Mouse (Mus musculus): Measurements from ENCODE around the gene Rilp. TPM values are rescaled to one million over a fixed set of nuclear protein-coding genes. Genes with fewer than 3 reads are reported as not detected.

The Rilp gene
- polyA plus RNA-seq, 1 experiment = 1.6 TPM

- H3K27ac ChIP-seq (ENCODE audit: insufficient read depth, low read length) = peak within 1 kb of the TSS; percentile 83
- no peak for TF ChIP-seq CTCF (IDR thresholded peaks at IDR 0.05; ENCODE audit: extremely low read depth, insufficient read depth, insufficient read length, insufficient replicate concordance)
- TF ChIP-seq POLR2A (IDR thresholded peaks at IDR 0.05; ENCODE audit: low read depth, low read length) = peak; percentile 53; the same call in 1 of the 2 replicates
- WGBS = under 1% methylated on average over 52 of the region's 52 CpGs
- H3K4me1 ChIP-seq (ENCODE audit: control insufficient read depth, insufficient read depth, insufficient read length) = peaks cover 2% of the 10 kb centered on the region; the same call in 1 of the 2 replicates
- H3K27me3 ChIP-seq (ENCODE audit: control insufficient read depth, insufficient read depth, low read length) = no peaks in the 10 kb centered on the region
- DNase-seq (ENCODE audit: low read depth in 1 of 2, low spot score in 2 of 2) = peak; percentile 96
- peak within 1 kb of the TSS; percentile 97 for H3K4me3 ChIP-seq (ENCODE audit: extremely low read depth, insufficient read depth, insufficient read length)
- H3K36me3 ChIP-seq (ENCODE audit: control insufficient read depth, insufficient read depth, low read length) = peaks cover 20% of the 10 kb centered on the region
Measured at GRCm38 (mm10) chr11:75486601-75487285, 23.2 kb upstream of the Rilp start, which contains the start of gene Prpf8. TSS of gene Prpf8 (plus strand) at chr11:75486816.

- Histone ChIP-seq H3K4me1 (ENCODE audit: control insufficient read depth, insufficient read depth, insufficient read length) (peaks cover 2% of the 10 kb centered on the region; the same call in 1 of the 2 replicates), H3K27me3 (ENCODE audit: control insufficient read depth, insufficient read depth, low read length) (no peaks in the 10 kb centered on the region), H3K36me3 (ENCODE audit: control insufficient read depth, insufficient read depth, low read length) (peaks cover 27% of the 10 kb centered on the region), H3K4me3 (ENCODE audit: extremely low read depth, insufficient read depth, insufficient read length) (peak overlapping the region; percentile 97; the same call in 1 of the 2 replicates), H3K27ac (ENCODE audit: insufficient read depth, low read length) (no peak overlapping the region)
- DNase-seq (ENCODE audit: low read depth in 1 of 2, low spot score in 2 of 2) = no peak
- 27% methylated on average over 6 of the region's 6 CpGs for WGBS
- TF ChIP-seq POLR2A (IDR thresholded peaks at IDR 0.05; ENCODE audit: low read depth, low read length) (no peak), CTCF (IDR thresholded peaks at IDR 0.05; ENCODE audit: extremely low read depth, insufficient read depth, insufficient read length, insufficient replicate concordance) (no peak)
Measured at GRCm38 (mm10) chr11:75487496-75487895, 22.4 kb upstream of the Rilp start.

DNA sequence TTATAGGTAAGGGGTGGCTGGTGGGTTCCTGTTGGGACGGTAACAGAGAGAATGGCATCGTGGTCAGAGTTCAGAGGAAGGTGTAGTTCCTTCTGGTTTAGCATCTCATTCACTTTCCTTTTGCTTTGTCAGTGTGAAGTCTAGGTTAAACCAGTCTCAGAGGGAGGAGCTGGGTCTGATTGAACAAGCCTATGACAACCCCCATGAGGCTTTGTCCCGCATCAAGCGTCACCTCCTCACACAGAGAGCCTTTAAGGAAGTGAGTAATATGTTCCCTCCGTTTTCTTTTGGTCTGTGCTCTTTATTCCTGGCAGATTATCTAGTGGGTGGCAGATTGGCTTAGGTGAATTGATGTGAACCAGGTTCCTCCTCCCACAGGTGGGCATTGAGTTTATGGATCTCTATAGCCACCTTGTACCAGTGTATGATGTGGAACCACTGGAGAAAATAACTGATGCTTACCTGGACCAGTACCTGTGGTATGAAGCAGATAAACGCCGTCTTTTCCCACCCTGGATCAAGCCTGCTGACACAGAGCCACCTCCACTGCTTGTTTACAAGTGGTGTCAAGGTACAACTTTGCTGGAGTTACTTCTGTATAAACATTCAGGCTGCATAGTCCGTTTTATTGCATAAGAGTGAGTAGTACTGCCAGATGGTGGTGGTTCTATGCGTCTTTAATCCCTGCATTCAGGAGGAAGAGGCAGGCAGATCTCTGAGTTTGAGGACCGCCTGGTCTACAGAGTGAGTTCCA is 15.4 kb upstream of the Rilp start:
- DNase-seq (ENCODE audit: low read depth in 1 of 2, low spot score in 2 of 2) = no peak
- Histone ChIP-seq H3K4me3 (ENCODE audit: extremely low read depth, insufficient read depth, insufficient read length) (no peak overlapping the region), H3K4me1 (ENCODE audit: control insufficient read depth, insufficient read depth, insufficient read length) (no peaks in the 10 kb centered on the region), H3K27me3 (ENCODE audit: control insufficient read depth, insufficient read depth, low read length) (no peaks in the 10 kb centered on the region), H3K36me3 (ENCODE audit: control insufficient read depth, insufficient read depth, low read length) (peaks cover 80% of the 10 kb centered on the region), H3K27ac (ENCODE audit: insufficient read depth, low read length) (no peak overlapping the region)
- TF ChIP-seq CTCF (IDR thresholded peaks at IDR 0.05; ENCODE audit: extremely low read depth, insufficient read depth, insufficient read length, insufficient replicate concordance) = no peak
- no peak for TF ChIP-seq POLR2A (IDR thresholded peaks at IDR 0.05; ENCODE audit: low read depth, low read length)
- 91% methylated on average over 10 of the region's 10 CpGs for WGBS

GRCm38 (mm10) chr11:75498126-75498525 is 11.8 kb upstream of the Rilp start:
- H3K27ac ChIP-seq (ENCODE audit: insufficient read depth, low read length) = no peak overlapping the region
- 74% methylated on average over 1 of the region's 1 CpGs for WGBS

GRCm38 (mm10) chr11:75508162-75508561 is 1.7 kb upstream of the Rilp start:
- H3K4me1 ChIP-seq (ENCODE audit: control insufficient read depth, insufficient read depth, insufficient read length) = peaks cover 5% of the 10 kb centered on the region; the same call in 1 of the 2 replicates
- DNase-seq (ENCODE audit: low read depth in 1 of 2, low spot score in 2 of 2) = no peak
- 97% methylated on average over 4 of the region's 4 CpGs for WGBS
- no peak overlapping the region for H3K4me3 ChIP-seq (ENCODE audit: extremely low read depth, insufficient read depth, insufficient read length)
- no peak overlapping the region for H3K27ac ChIP-seq (ENCODE audit: insufficient read depth, low read length)
- no peak for TF ChIP-seq CTCF (IDR thresholded peaks at IDR 0.05; ENCODE audit: extremely low read depth, insufficient read depth, insufficient read length, insufficient replicate concordance)
- TF ChIP-seq POLR2A (IDR thresholded peaks at IDR 0.05; ENCODE audit: low read depth, low read length) = no peak
- no peaks in the 10 kb centered on the region for H3K27me3 ChIP-seq (ENCODE audit: control insufficient read depth, insufficient read depth, low read length)
- H3K36me3 ChIP-seq (ENCODE audit: control insufficient read depth, insufficient read depth, low read length) = peaks cover 41% of the 10 kb centered on the region

More at GRCm38 (mm10) chr11:75498126-75498525, 11.8 kb upstream of the Rilp start:
- H3K27me3 ChIP-seq (ENCODE audit: control insufficient read depth, insufficient read depth, low read length) = no peaks in the 10 kb centered on the region
- no peak overlapping the region for H3K4me3 ChIP-seq (ENCODE audit: extremely low read depth, insufficient read depth, insufficient read length)
- no peaks in the 10 kb centered on the region for H3K4me1 ChIP-seq (ENCODE audit: control insufficient read depth, insufficient read depth, insufficient read length)
- H3K36me3 ChIP-seq (ENCODE audit: control insufficient read depth, insufficient read depth, low read length) = peaks cover 78% of the 10 kb centered on the region
- DNase-seq (ENCODE audit: low read depth in 1 of 2, low spot score in 2 of 2) = no peak
- TF ChIP-seq POLR2A (IDR thresholded peaks at IDR 0.05; ENCODE audit: low read depth, low read length) (no peak), CTCF (IDR thresholded peaks at IDR 0.05; ENCODE audit: extremely low read depth, insufficient read depth, insufficient read length, insufficient replicate concordance) (no peak)

DNA sequence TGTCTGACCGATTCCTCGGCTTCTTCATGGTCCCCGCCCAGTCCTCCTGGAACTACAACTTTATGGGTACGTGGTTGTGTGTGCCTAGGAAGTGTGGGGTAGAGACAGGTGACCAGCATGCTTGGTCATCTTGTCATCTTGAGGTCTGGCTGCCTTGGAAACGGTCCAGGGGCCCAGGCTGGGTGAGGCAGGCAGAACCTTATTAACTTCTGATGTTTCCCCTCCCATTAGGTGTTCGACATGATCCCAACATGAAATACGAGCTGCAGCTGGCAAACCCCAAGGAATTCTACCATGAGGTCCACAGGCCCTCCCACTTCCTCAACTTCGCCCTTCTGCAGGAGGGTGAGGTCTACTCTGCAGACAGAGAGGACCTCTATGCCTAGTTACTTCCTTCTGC is 990 bp upstream of the Rilp start:
- Histone ChIP-seq H3K36me3 (ENCODE audit: control insufficient read depth, insufficient read depth, low read length) (peaks cover 35% of the 10 kb centered on the region), H3K4me1 (ENCODE audit: control insufficient read depth, insufficient read depth, insufficient read length) (peaks cover 5% of the 10 kb centered on the region; the same call in 1 of the 2 replicates), H3K27ac (ENCODE audit: insufficient read depth, low read length) (no peak overlapping the region), H3K27me3 (ENCODE audit: control insufficient read depth, insufficient read depth, low read length) (no peaks in the 10 kb centered on the region), H3K4me3 (ENCODE audit: extremely low read depth, insufficient read depth, insufficient read length) (no peak overlapping the region)
- no peak for DNase-seq (ENCODE audit: low read depth in 1 of 2, low spot score in 2 of 2)
- TF ChIP-seq CTCF (IDR thresholded peaks at IDR 0.05; ENCODE audit: extremely low read depth, insufficient read depth, insufficient read length, insufficient replicate concordance) = no peak
- no peak for TF ChIP-seq POLR2A (IDR thresholded peaks at IDR 0.05; ENCODE audit: low read depth, low read length)
- 78% methylated on average over 8 of the region's 8 CpGs for WGBS

Data from spleen, adult 2 months (tissue).